Mouse (Mus musculus): Measurements from ENCODE around the gene Map6. TPM values are rescaled to one million over a fixed set of nuclear protein-coding genes. Genes with fewer than 3 reads are reported as not detected.

The Map6 gene
- polyA plus RNA-seq, 1 experiment from 2014 or later: 3.5 TPM

GRCm38 (mm10) chr7:99304029-99304428 is 36.8 kb downstream of the Map6 start:
- H3K27ac ChIP-seq (ENCODE audit: low read length): no peak overlapping the region
- no peak overlapping the region for H3K9ac ChIP-seq (ENCODE audit: low read depth, low read length)
- H3K9me3 ChIP-seq (ENCODE audit: control insufficient read depth, low read length): no peaks in the 10 kb centered on the region
- H3K4me1 ChIP-seq (ENCODE audit: control insufficient read depth, insufficient read depth, low read length): no peaks in the 10 kb centered on the region
- no peak overlapping the region for H3K4me3 ChIP-seq (ENCODE audit: low read length)
- no peak for ATAC-seq
- no peak overlapping the region for H3K4me2 ChIP-seq (ENCODE audit: low read depth, low read length)
- H3K27me3 ChIP-seq (replicated peaks; ENCODE audit: control insufficient read depth, insufficient read depth, low read length): no peaks in the 10 kb centered on the region
- no peaks in the 10 kb centered on the region for H3K36me3 ChIP-seq (ENCODE audit: control insufficient read depth, insufficient read depth, low read length)
- WGBS: 61% methylated on average over 6 of the region's 6 CpGs

GRCm38 (mm10) chr7:99304949-99305372 is 37.7 kb downstream of the Map6 start:
- H3K4me3 ChIP-seq (ENCODE audit: low read length): no peak overlapping the region
- no peaks in the 10 kb centered on the region for H3K27me3 ChIP-seq (replicated peaks; ENCODE audit: control insufficient read depth, insufficient read depth, low read length)
- peak; percentile 46; the same call in 1 of the 2 replicates for ATAC-seq
- H3K4me1 ChIP-seq (ENCODE audit: control insufficient read depth, insufficient read depth, low read length): no peaks in the 10 kb centered on the region
- H3K36me3 ChIP-seq (ENCODE audit: control insufficient read depth, insufficient read depth, low read length): no peaks in the 10 kb centered on the region
- H3K9me3 ChIP-seq (ENCODE audit: control insufficient read depth, low read length): no peaks in the 10 kb centered on the region
- no peak overlapping the region for H3K4me2 ChIP-seq (ENCODE audit: low read depth, low read length)
- H3K9ac ChIP-seq (ENCODE audit: low read depth, low read length): no peak overlapping the region
- no peak overlapping the region for H3K27ac ChIP-seq (ENCODE audit: low read length)
- WGBS: 64% methylated on average over 5 of the region's 5 CpGs

GRCm38 (mm10) chr7:99305688-99306087 is 38.4 kb downstream of the Map6 start:
- Histone ChIP-seq H3K36me3 (ENCODE audit: control insufficient read depth, insufficient read depth, low read length) (no peaks in the 10 kb centered on the region), H3K4me3 (ENCODE audit: low read length) (no peak overlapping the region), H3K9ac (ENCODE audit: low read depth, low read length) (no peak overlapping the region), H3K27me3 (replicated peaks; ENCODE audit: control insufficient read depth, insufficient read depth, low read length) (no peaks in the 10 kb centered on the region), H3K4me2 (ENCODE audit: low read depth, low read length) (no peak overlapping the region), H3K9me3 (ENCODE audit: control insufficient read depth, low read length) (no peaks in the 10 kb centered on the region), H3K27ac (ENCODE audit: low read length) (no peak overlapping the region), H3K4me1 (ENCODE audit: control insufficient read depth, insufficient read depth, low read length) (no peaks in the 10 kb centered on the region)
- 81% methylated on average over 4 of the region's 4 CpGs for WGBS
- no peak for ATAC-seq

GRCm38 (mm10) chr7:99306640-99307039 is 39.4 kb downstream of the Map6 start:
- Histone ChIP-seq H3K27me3 (replicated peaks; ENCODE audit: control insufficient read depth, insufficient read depth, low read length) (no peaks in the 10 kb centered on the region), H3K27ac (ENCODE audit: low read length) (no peak overlapping the region), H3K9ac (ENCODE audit: low read depth, low read length) (no peak overlapping the region), H3K4me1 (ENCODE audit: control insufficient read depth, insufficient read depth, low read length) (peaks cover 4% of the 10 kb centered on the region; the same call in 1 of the 2 replicates), H3K36me3 (ENCODE audit: control insufficient read depth, insufficient read depth, low read length) (no peaks in the 10 kb centered on the region), H3K9me3 (ENCODE audit: control insufficient read depth, low read length) (no peaks in the 10 kb centered on the region), H3K4me2 (ENCODE audit: low read depth, low read length) (no peak overlapping the region), H3K4me3 (ENCODE audit: low read length) (no peak overlapping the region)
- WGBS: 39% methylated on average over 3 of the region's 3 CpGs
- ATAC-seq: no peak

GRCm38 (mm10) chr7:99311433-99311832 is 44.2 kb downstream of the Map6 start:
- Histone ChIP-seq H3K36me3 (ENCODE audit: control insufficient read depth, insufficient read depth, low read length) (no peaks in the 10 kb centered on the region), H3K9ac (ENCODE audit: low read depth, low read length) (no peak overlapping the region), H3K27ac (ENCODE audit: low read length) (no peak overlapping the region), H3K4me1 (ENCODE audit: control insufficient read depth, insufficient read depth, low read length) (peaks cover 10% of the 10 kb centered on the region; the same call in 1 of the 2 replicates), H3K4me2 (ENCODE audit: low read depth, low read length) (no peak overlapping the region), H3K9me3 (ENCODE audit: control insufficient read depth, low read length) (no peaks in the 10 kb centered on the region), H3K4me3 (ENCODE audit: low read length) (no peak overlapping the region), H3K27me3 (replicated peaks; ENCODE audit: control insufficient read depth, insufficient read depth, low read length) (no peaks in the 10 kb centered on the region)
- no peak; the same call in 1 of the 2 replicates for ATAC-seq
- WGBS: 41% methylated on average over 7 of the region's 7 CpGs

- ATAC-seq: no peak
- Histone ChIP-seq H3K4me2 (ENCODE audit: low read depth, low read length) (no peak overlapping the region), H3K9ac (ENCODE audit: low read depth, low read length) (no peak overlapping the region), H3K36me3 (ENCODE audit: control insufficient read depth, insufficient read depth, low read length) (no peaks in the 10 kb centered on the region), H3K27ac (ENCODE audit: low read length) (no peak overlapping the region), H3K27me3 (replicated peaks; ENCODE audit: control insufficient read depth, insufficient read depth, low read length) (no peaks in the 10 kb centered on the region), H3K4me3 (ENCODE audit: low read length) (no peak overlapping the region), H3K9me3 (ENCODE audit: control insufficient read depth, low read length) (no peaks in the 10 kb centered on the region), H3K4me1 (ENCODE audit: control insufficient read depth, insufficient read depth, low read length) (peaks cover 10% of the 10 kb centered on the region; the same call in 1 of the 2 replicates)
- 58% methylated on average over 4 of the region's 4 CpGs for WGBS
Measured at GRCm38 (mm10) chr7:99312058-99312457, 44.8 kb downstream of the Map6 start.

GRCm38 (mm10) chr7:99312671-99313143 is 45.5 kb downstream of the Map6 start:
- Histone ChIP-seq H3K36me3 (ENCODE audit: control insufficient read depth, insufficient read depth, low read length) (no peaks in the 10 kb centered on the region), H3K27ac (ENCODE audit: low read length) (no peak overlapping the region), H3K4me2 (ENCODE audit: low read depth, low read length) (no peak overlapping the region), H3K4me3 (ENCODE audit: low read length) (no peak overlapping the region), H3K27me3 (replicated peaks; ENCODE audit: control insufficient read depth, insufficient read depth, low read length) (no peaks in the 10 kb centered on the region), H3K9me3 (ENCODE audit: control insufficient read depth, low read length) (no peaks in the 10 kb centered on the region), H3K4me1 (ENCODE audit: control insufficient read depth, insufficient read depth, low read length) (peaks cover 10% of the 10 kb centered on the region; the same call in 1 of the 2 replicates), H3K9ac (ENCODE audit: low read depth, low read length) (no peak overlapping the region)
- ATAC-seq: no peak
- WGBS: 41% methylated on average over 8 of the region's 8 CpGs

- H3K4me1 ChIP-seq (ENCODE audit: control insufficient read depth, insufficient read depth, low read length): peaks cover 10% of the 10 kb centered on the region; the same call in 1 of the 2 replicates
- no peaks in the 10 kb centered on the region for H3K9me3 ChIP-seq (ENCODE audit: control insufficient read depth, low read length)
- no peak overlapping the region for H3K9ac ChIP-seq (ENCODE audit: low read depth, low read length)
- WGBS: 64% methylated on average over 8 of the region's 8 CpGs
- no peak overlapping the region for H3K27ac ChIP-seq (ENCODE audit: low read length)
- no peaks in the 10 kb centered on the region for H3K36me3 ChIP-seq (ENCODE audit: control insufficient read depth, insufficient read depth, low read length)
- no peaks in the 10 kb centered on the region for H3K27me3 ChIP-seq (replicated peaks; ENCODE audit: control insufficient read depth, insufficient read depth, low read length)
- ATAC-seq: no peak
- H3K4me3 ChIP-seq (ENCODE audit: low read length): no peak overlapping the region
- H3K4me2 ChIP-seq (ENCODE audit: low read depth, low read length): no peak overlapping the region
Measured at GRCm38 (mm10) chr7:99313253-99313652, 46.0 kb downstream of the Map6 start.

GRCm38 (mm10) chr7:99314565-99314964 is 47.3 kb downstream of the Map6 start:
- no peak overlapping the region for H3K27ac ChIP-seq (ENCODE audit: low read length)
- H3K9ac ChIP-seq (ENCODE audit: low read depth, low read length): no peak overlapping the region
- H3K27me3 ChIP-seq (replicated peaks; ENCODE audit: control insufficient read depth, insufficient read depth, low read length): no peaks in the 10 kb centered on the region
- H3K4me1 ChIP-seq (ENCODE audit: control insufficient read depth, insufficient read depth, low read length): peaks cover 11% of the 10 kb centered on the region; the same call in 1 of the 2 replicates
- no peak overlapping the region for H3K4me3 ChIP-seq (ENCODE audit: low read length)
- no peaks in the 10 kb centered on the region for H3K36me3 ChIP-seq (ENCODE audit: control insufficient read depth, insufficient read depth, low read length)
- no peak for ATAC-seq
- no peaks in the 10 kb centered on the region for H3K9me3 ChIP-seq (ENCODE audit: control insufficient read depth, low read length)
- 78% methylated on average over 4 of the region's 4 CpGs for WGBS
- H3K4me2 ChIP-seq (ENCODE audit: low read depth, low read length): no peak overlapping the region

- Histone ChIP-seq H3K9me3 (ENCODE audit: control insufficient read depth, low read length) (no peaks in the 10 kb centered on the region), H3K4me2 (ENCODE audit: low read depth, low read length) (no peak overlapping the region), H3K4me3 (ENCODE audit: low read length) (no peak overlapping the region), H3K27ac (ENCODE audit: low read length) (no peak overlapping the region), H3K4me1 (ENCODE audit: control insufficient read depth, insufficient read depth, low read length) (peaks cover 22% of the 10 kb centered on the region; the same call in 1 of the 2 replicates), H3K36me3 (ENCODE audit: control insufficient read depth, insufficient read depth, low read length) (no peaks in the 10 kb centered on the region), H3K27me3 (replicated peaks; ENCODE audit: control insufficient read depth, insufficient read depth, low read length) (no peaks in the 10 kb centered on the region), H3K9ac (ENCODE audit: low read depth, low read length) (no peak overlapping the region)
- ATAC-seq: no peak
- 68% methylated on average over 7 of the region's 7 CpGs for WGBS
Measured at GRCm38 (mm10) chr7:99316207-99316606, 49.0 kb downstream of the Map6 start.
